Mouse (Mus musculus) olfactory bulb, adult 2 months (tissue): ENCODE data around the gene Trim9.

Experiments used
- CTCF ChIP-seq: fragments of 200-500 bp; IDR thresholded peaks from 2 replicates; pipeline ENCODE4 v1.5.1; 2012; ENCODE audit warnings: low read depth, mild to moderate bottlenecking, low read length, moderate library complexity; ENCODE audit not compliant: insufficient read depth
- POLR2A ChIP-seq: fragments of 200-500 bp; IDR thresholded peaks from 2 replicates; pipeline ENCODE4 v1.6.1; 2012; ENCODE audit warnings: mild to moderate bottlenecking, low read depth, low read length, moderate library complexity; ENCODE audit not compliant: insufficient read depth

DNA sequence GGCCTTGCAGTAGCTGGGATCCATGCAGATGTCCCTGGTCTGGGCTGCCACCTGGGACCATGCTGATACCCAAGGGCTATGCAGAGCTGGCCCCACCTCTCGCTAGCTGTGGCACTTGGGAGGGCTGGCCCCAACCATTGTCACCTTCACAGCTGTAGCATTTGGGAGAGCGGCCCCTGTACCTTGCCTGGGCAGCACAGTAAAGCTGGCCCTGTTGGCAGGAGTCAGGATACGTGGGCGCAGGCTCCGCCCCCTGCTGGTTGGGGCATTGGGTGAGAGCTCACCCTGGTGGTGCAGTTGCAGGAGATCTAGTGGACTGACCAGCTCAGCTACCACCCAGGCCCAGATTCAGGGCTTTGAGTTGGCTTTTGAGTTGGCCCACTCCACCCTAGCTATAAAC lies 12.9 kb upstream of the Trim9 start:
- TF ChIP-seq CTCF (no peak), POLR2A (no peak)
